Mouse (Mus musculus) intestine, embryonic 14.5 days (tissue): ENCODE results near the gene Fgfr2. TPM values are rescaled to one million over a fixed set of nuclear protein-coding genes. Genes with fewer than 3 reads are reported as not detected.

Source experiments
- ATAC-seq: fragments of 200-750 bp; cut with Nextera tagmentation; replicated peaks from 2 replicates; pipeline ENCODE4 v1.8.0; 2017; ENCODE audit warnings: low read depth, moderate number of reproducible peaks, moderate TSS enrichment, moderate library complexity; ENCODE audit not compliant: low FRiP score, low TSS enrichment
- DNase-seq: peaks from one replicate; pipeline ENCODE4 v3.0.0-alpha.2; 2018; ENCODE audit warnings: low spot score
- H3K27ac ChIP-seq: fragments of 300-500 bp; sonication (generic); 2 replicates; pipeline ENCODE4 v1.5.1; 2014; ENCODE audit warnings: low read depth, mild to moderate bottlenecking, control low read depth
- H3K27me3 ChIP-seq: fragments of 300-500 bp; sonication (generic); replicated peaks from 2 replicates; pipeline ENCODE4 v1.6.1; 2014; ENCODE audit warnings: low read length, control low read depth; ENCODE audit not compliant: control insufficient read depth, insufficient read depth
- H3K36me3 ChIP-seq: fragments of 300-500 bp; sonication (generic); 2 replicates; pipeline ENCODE4 v1.6.1; 2014; ENCODE audit warnings: low read length, control low read depth; ENCODE audit not compliant: control insufficient read depth, insufficient read depth
- H3K4me1 ChIP-seq: fragments of 300-500 bp; sonication (generic); replicated peaks from 2 replicates; pipeline ENCODE4 v1.6.1; 2014; ENCODE audit warnings: low read length, control low read depth, mixed read lengths; ENCODE audit not compliant: control insufficient read depth, insufficient read depth
- H3K4me2 ChIP-seq: fragments of 300-500 bp; sonication (generic); 2 replicates; pipeline ENCODE4 v1.6.1; 2014; ENCODE audit warnings: low read length
- H3K4me3 ChIP-seq: fragments of 300-500 bp; sonication (generic); 2 replicates; pipeline ENCODE4 v1.5.1; 2014; ENCODE audit warnings: low read depth, low read length, control low read depth, mixed read lengths
- H3K9ac ChIP-seq: fragments of 300-500 bp; sonication (generic); 2 replicates; pipeline ENCODE4 v1.6.1; 2014; ENCODE audit warnings: mild to moderate bottlenecking, low read length
- H3K9me3 ChIP-seq: fragments of 300-500 bp; sonication (generic); 2 replicates; pipeline ENCODE4 v1.6.1; 2016; ENCODE audit warnings: low read length, control low read depth; ENCODE audit not compliant: control insufficient read depth
- WGBS: fragments of 180-500 bp; shearing (Covaris S2); extraction: QIAGEN DNeasy Blood & Tissue Kit; methylation state at CpG from one replicate; pipeline ENCODE4 v1.1.7; 2014; 5-methylcytosine and 5-hydroxymethylcytosine counted together
- polyA plus RNA-seq: library from polyadenylated mRNA; unstranded; fragments of >200 nt; fragmentation: Nextera tagmentation; extraction: Ambion mirVana; gene quantifications from 2 replicates; pipeline ENCODE4 v1.2.1, GENCODE M21; 2014

The Fgfr2 gene
- polyA plus RNA-seq, 1 experiment from 2014 or later, result 105 TPM

- Histone ChIP-seq H3K4me1 (peaks cover 10% of the 10 kb centered on the region), H3K9me3 (no peaks in the 10 kb centered on the region), H3K4me3 (no peak overlapping the region), H3K4me2 (no peak overlapping the region), H3K27me3 (no peaks in the 10 kb centered on the region), H3K27ac (no peak overlapping the region), H3K36me3 (no peaks in the 10 kb centered on the region), H3K9ac (no peak overlapping the region)
- ATAC-seq (no peak), DNase-seq (no peak)
- 89% methylated on average over 5 of the region's 5 CpGs for WGBS
Measured at GRCm38 (mm10) chr7:130270807-130271206, 2852.3 kb downstream of the Fgfr2 start.

GRCm38 (mm10) chr7:130269124-130269867 lies 2853.9 kb downstream of the Fgfr2 start:
- WGBS, result 58% methylated on average over 16 of the region's 16 CpGs
- H3K9me3 ChIP-seq, result no peaks in the 10 kb centered on the region
- ATAC-seq, result no peak
- H3K9ac ChIP-seq, result no peak overlapping the region
- H3K36me3 ChIP-seq, result no peaks in the 10 kb centered on the region
- no peak overlapping the region for H3K4me3 ChIP-seq
- no peaks in the 10 kb centered on the region for H3K27me3 ChIP-seq
- no peak overlapping the region for H3K27ac ChIP-seq
- H3K4me1 ChIP-seq, result peaks cover 10% of the 10 kb centered on the region
- H3K4me2 ChIP-seq, result no peak overlapping the region
- DNase-seq, result no peak

- Histone ChIP-seq H3K4me3 (no peak overlapping the region), H3K9me3 (no peaks in the 10 kb centered on the region), H3K9ac (no peak overlapping the region), H3K4me2 (no peak overlapping the region), H3K36me3 (no peaks in the 10 kb centered on the region), H3K27me3 (no peaks in the 10 kb centered on the region), H3K4me1 (peaks cover 10% of the 10 kb centered on the region), H3K27ac (no peak overlapping the region; the same call in 1 of the 2 replicates)
- ATAC-seq, result no peak
- 37% methylated on average over 5 of the region's 5 CpGs for WGBS
- DNase-seq, result no peak
Measured at GRCm38 (mm10) chr7:130267099-130267498, 2856.1 kb downstream of the Fgfr2 start.

- Histone ChIP-seq H3K27me3 (no peaks in the 10 kb centered on the region), H3K4me2 (peak overlapping the region; percentile 79), H3K9ac (peak overlapping the region; percentile 86), H3K9me3 (no peaks in the 10 kb centered on the region), H3K4me1 (peaks cover 20% of the 10 kb centered on the region), H3K4me3 (peak overlapping the region; percentile 94), H3K27ac (peak overlapping the region; percentile 92), H3K36me3 (peaks cover 7% of the 10 kb centered on the region)
- ATAC-seq (peak; percentile 91), DNase-seq (peak; percentile 90)
- WGBS, result 0% methylated on average over 40 of the region's 52 CpGs
Measured at GRCm38 (mm10) chr7:130266166-130266490, 2857.0 kb downstream of the Fgfr2 start.

GRCm38 (mm10) chr7:130265319-130266165 lies 2857.6 kb downstream of the Fgfr2 start:
- H3K4me1 ChIP-seq, result peaks cover 26% of the 10 kb centered on the region

GRCm38 (mm10) chr7:130264616-130265318 lies 2858.4 kb downstream of the Fgfr2 start:
- peaks cover 31% of the 10 kb centered on the region for H3K4me1 ChIP-seq
- H3K27ac ChIP-seq, result peak overlapping the region; percentile 92
- peak overlapping the region; percentile 94 for H3K4me3 ChIP-seq
- no peak for DNase-seq
- under 1% methylated on average over 41 of the region's 41 CpGs for WGBS
- peak overlapping the region; percentile 86 for H3K9ac ChIP-seq
- ATAC-seq, result no peak; the same call in 1 of the 2 replicates
- H3K36me3 ChIP-seq, result peaks cover 20% of the 10 kb centered on the region
- H3K9me3 ChIP-seq, result no peaks in the 10 kb centered on the region
- H3K4me2 ChIP-seq, result peak overlapping the region; percentile 79
- H3K27me3 ChIP-seq, result no peaks in the 10 kb centered on the region

More at GRCm38 (mm10) chr7:130265319-130266165, 2857.6 kb downstream of the Fgfr2 start:
- Histone ChIP-seq H3K9me3 (no peaks in the 10 kb centered on the region), H3K36me3 (peaks cover 12% of the 10 kb centered on the region), H3K27me3 (no peaks in the 10 kb centered on the region), H3K4me3 (peak overlapping the region; percentile 94), H3K4me2 (peak overlapping the region; percentile 79), H3K9ac (peak overlapping the region; percentile 86), H3K27ac (peak overlapping the region; percentile 92)
- peak; percentile 56 for ATAC-seq
- WGBS, result under 1% methylated on average over 58 of the region's 58 CpGs
- DNase-seq, result peak; percentile 86

GRCm38 (mm10) chr7:130263799-130264351 lies 2859.3 kb downstream of the Fgfr2 start:
- peaks cover 31% of the 10 kb centered on the region for H3K4me1 ChIP-seq
- peaks cover 21% of the 10 kb centered on the region for H3K36me3 ChIP-seq
- H3K4me3 ChIP-seq, result peak overlapping the region; percentile 94
- WGBS, result 3% methylated on average over 20 of the region's 20 CpGs
- no peaks in the 10 kb centered on the region for H3K27me3 ChIP-seq
- peak overlapping the region; percentile 86 for H3K9ac ChIP-seq
- H3K27ac ChIP-seq, result peak overlapping the region; percentile 92
- DNase-seq, result peak; percentile 79
- peak overlapping the region; percentile 79 for H3K4me2 ChIP-seq
- no peak; the same call in 1 of the 2 replicates for ATAC-seq
- H3K9me3 ChIP-seq, result no peaks in the 10 kb centered on the region

GRCm38 (mm10) chr7:130263233-130263594 lies 2859.9 kb downstream of the Fgfr2 start:
- 23% methylated on average over 4 of the region's 4 CpGs for WGBS

More at GRCm38 (mm10) chr7:130263233-130263594, 2859.9 kb downstream of the Fgfr2 start:
- Histone ChIP-seq H3K9ac (peak overlapping the region; percentile 86), H3K9me3 (no peaks in the 10 kb centered on the region), H3K4me2 (peak overlapping the region; percentile 79), H3K4me3 (peak overlapping the region; percentile 94), H3K4me1 (peaks cover 38% of the 10 kb centered on the region), H3K36me3 (peaks cover 21% of the 10 kb centered on the region), H3K27ac (peak overlapping the region; percentile 92; the same call in 1 of the 2 replicates), H3K27me3 (no peaks in the 10 kb centered on the region)
- ATAC-seq, result no peak
- no peak for DNase-seq
